In the genomic region with DNA sequence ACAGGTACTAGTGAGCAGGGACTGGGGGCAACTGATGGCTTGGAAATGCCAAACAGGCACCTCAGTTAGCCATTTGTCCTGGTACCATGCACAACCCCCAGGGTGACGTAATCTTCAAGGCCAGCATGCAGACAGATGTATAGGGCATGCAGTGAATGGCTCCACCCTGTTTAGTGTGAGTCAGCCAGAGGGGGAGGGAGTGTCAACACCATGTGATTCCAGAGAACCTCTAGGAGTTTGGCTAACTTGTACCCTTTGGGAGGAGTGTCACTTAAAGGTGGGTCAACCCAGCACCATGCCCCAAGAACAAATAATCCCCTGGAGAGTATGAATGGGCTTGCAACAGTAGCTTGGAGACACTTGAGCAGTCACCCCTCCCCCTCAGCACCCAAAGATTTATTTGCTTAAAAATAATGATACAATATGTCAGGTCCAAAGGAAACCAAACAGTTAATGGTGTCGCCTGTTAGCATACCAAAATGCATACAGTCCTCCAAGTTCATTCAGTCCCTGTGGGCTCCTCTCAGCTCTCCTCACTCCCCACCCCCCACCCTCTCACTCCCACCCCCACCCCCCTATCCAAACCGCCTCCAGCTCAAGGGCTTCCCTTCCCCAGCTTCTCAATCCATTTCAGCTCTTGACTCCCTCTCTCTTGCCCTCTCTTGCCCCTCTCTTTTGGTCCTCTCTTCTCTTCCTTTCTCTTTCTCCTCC, we compare ENCODE assay signal across 10 mouse cellular contexts. TPM values are rescaled to one million over a fixed set of nuclear protein-coding genes. Genes with fewer than 3 reads are reported as not detected.
DNase-seq lines count a peak whose midpoint lies in the region; ATAC-seq and TF ChIP-seq lines count a peak whose summit lies in the region.
"Had no signal": no experiment of that assay in that cellular context is flagged by ENCODE, and none has a peak within 500 bp of the region (broad histone marks: within the 10 kb centered on the region; RNA-seq: fewer than 3 reads in every experiment).

No protein-coding gene starts in this region.

- no peaks in the 10 kb centered on the region; the same call in 1 of the 2 replicates for H3K9me3 ChIP-seq in kidney, embryonic 16.5 days (ENCODE audit: low read length)
- H3K9me3 ChIP-seq in limb, embryonic 14.5 days (ENCODE audit: control insufficient read depth, low read length): no peaks in the 10 kb centered on the region
- no peaks in the 10 kb centered on the region for H3K9me3 ChIP-seq in midbrain, postnatal 0 days (ENCODE audit: low read length)
- H3K9me3 ChIP-seq: megakaryocyte, embryonic 14.5 days had no signal

- H3K4me1 ChIP-seq in kidney, embryonic 16.5 days (ENCODE audit: insufficient read depth, low read length): 0 out of 2 replicates have a peak, but pooled peaks cover 9% of the 10 kb centered on the region
- no peaks in the 10 kb centered on the region for H3K4me1 ChIP-seq in kidney, adult 2 months (ENCODE audit: control insufficient read depth, insufficient read depth, low read length)
- H3K4me1 ChIP-seq in limb, embryonic 14.5 days (ENCODE audit: control insufficient read depth, insufficient read depth, low read length): peaks cover 8% of the 10 kb centered on the region; the same call in 1 of the 2 replicates
- H3K4me1 ChIP-seq in midbrain, postnatal 0 days (ENCODE audit: insufficient read depth, low read length): peaks cover 7% of the 10 kb centered on the region; the same call in 1 of the 2 replicates

- TF ChIP-seq CTCF in kidney, adult 2 months (conservative IDR thresholded peaks at IDR 0.05; ENCODE audit: insufficient read depth, insufficient read length, low read depth, low read length): no peak
- TF ChIP-seq CTCF in midbrain, postnatal 0 days (IDR thresholded peaks at IDR 0.05): no peak

- peak; percentile 53; the same call in 1 of the 2 replicates for ATAC-seq in kidney, embryonic 16.5 days (ENCODE audit: low FRiP score, low TSS enrichment)
- 0 out of 2 replicates have a peak, but pooled peaks have one; percentile 27 for ATAC-seq in limb, embryonic 14.5 days (ENCODE audit: low FRiP score, low read depth)
- peak; percentile 43; the same call in 1 of the 2 replicates for ATAC-seq in megakaryocyte, adult 5-6 weeks (ENCODE audit: poor library complexity, severe bottlenecking)
- no peak for ATAC-seq in midbrain, postnatal 0 days (ENCODE audit: low FRiP score)

- H3K36me3 ChIP-seq in kidney, embryonic 16.5 days (ENCODE audit: insufficient read depth, low read length): no peaks in the 10 kb centered on the region
- H3K36me3 ChIP-seq in kidney, adult 2 months (ENCODE audit: control insufficient read depth, insufficient read depth, low read length): no peaks in the 10 kb centered on the region
- H3K36me3 ChIP-seq in limb, embryonic 14.5 days (ENCODE audit: control insufficient read depth, insufficient read depth, low read length): no peaks in the 10 kb centered on the region
- H3K36me3 ChIP-seq in midbrain, postnatal 0 days (ENCODE audit: insufficient read depth, low read length): no peaks in the 10 kb centered on the region

- H3K27me3 ChIP-seq in kidney, embryonic 16.5 days (ENCODE audit: insufficient read depth, low read length): no peaks in the 10 kb centered on the region
- no peaks in the 10 kb centered on the region for H3K27me3 ChIP-seq in kidney, adult 2 months (replicated peaks; ENCODE audit: control insufficient read depth, insufficient read depth, low read length)
- H3K27me3 ChIP-seq in limb, embryonic 14.5 days (ENCODE audit: control insufficient read depth, insufficient read depth, low read length): no peaks in the 10 kb centered on the region
- H3K27me3 ChIP-seq in midbrain, postnatal 0 days (ENCODE audit: insufficient read depth, low read length): no peaks in the 10 kb centered on the region
- H3K27me3 ChIP-seq: megakaryocyte, embryonic 14.5 days had no signal

- H3K4me3 ChIP-seq in kidney, embryonic 16.5 days (ENCODE audit: low read length): no peak overlapping the region
- H3K4me3 ChIP-seq in kidney, adult 2 months (ENCODE audit: insufficient read depth, low read depth, low read length): no peak overlapping the region
- no peak overlapping the region for H3K4me3 ChIP-seq in limb, embryonic 14.5 days (replicated peaks; ENCODE audit: low read length)
- no peak overlapping the region for H3K4me3 ChIP-seq in midbrain, postnatal 0 days (ENCODE audit: low read depth, low read length)
- H3K4me3 ChIP-seq: megakaryocyte, embryonic 14.5 days had no signal

- 42% methylated on average over 3 of the region's 3 CpGs for WGBS in kidney, embryonic 16.5 days
- WGBS in kidney, adult 2 months: 86% methylated on average over 3 of the region's 3 CpGs
- 45% methylated on average over 3 of the region's 3 CpGs for WGBS in limb, embryonic 14.5 days
- WGBS in midbrain, postnatal 0 days: 49% methylated on average over 3 of the region's 3 CpGs

- no peak for TF ChIP-seq POLR2A in kidney, adult 2 months (IDR thresholded peaks at IDR 0.05; ENCODE audit: low read depth, low read length)
- TF ChIP-seq POLR2A in limb, embryonic 14.5 days (IDR thresholded peaks at IDR 0.05; ENCODE audit: borderline replicate concordance, extremely low read depth, insufficient read depth, insufficient read length): no peak

- no peak overlapping the region for H3K9ac ChIP-seq in kidney, embryonic 16.5 days (replicated peaks; ENCODE audit: low read length)
- no peak overlapping the region for H3K9ac ChIP-seq in limb, embryonic 14.5 days (ENCODE audit: low read depth, low read length, severe bottlenecking)
- H3K9ac ChIP-seq in midbrain, postnatal 0 days (replicated peaks; ENCODE audit: low read length, poor library complexity, severe bottlenecking): no peak overlapping the region

- H3K27ac ChIP-seq in kidney, embryonic 16.5 days (ENCODE audit: low read length): no peak overlapping the region
- H3K27ac ChIP-seq in kidney, adult 2 months (ENCODE audit: insufficient read depth, low read depth, low read length): no peak overlapping the region
- H3K27ac ChIP-seq in limb, embryonic 14.5 days (replicated peaks; ENCODE audit: low read depth, low read length): no peak overlapping the region
- no peak overlapping the region for H3K27ac ChIP-seq in midbrain, postnatal 0 days (ENCODE audit: low read depth, low read length)

- H3K4me2 ChIP-seq in kidney, embryonic 16.5 days (replicated peaks; ENCODE audit: low read depth, low read length): no peak overlapping the region
- H3K4me2 ChIP-seq in limb, embryonic 14.5 days (replicated peaks; ENCODE audit: low read depth, low read length, severe bottlenecking): no peak overlapping the region
- no peak overlapping the region for H3K4me2 ChIP-seq in midbrain, postnatal 0 days (ENCODE audit: low read depth, low read length, poor library complexity, severe bottlenecking)

- DNase-seq in kidney, adult 2 months: no peak
- peak; percentile 56 for DNase-seq in MEL-GATA-1-ER (ENCODE audit: extremely low read depth, low read depth)
- DNase-seq in limb, embryonic 14.5 days (ENCODE audit: low spot score): no peak
- no peak for DNase-seq in adrenal gland, postnatal 36 days
- no peak for DNase-seq in layer of hippocampus, adult 8-10 months (ENCODE audit: low spot score in 2 of 2)
- DNase-seq in midbrain, postnatal 0 days (ENCODE audit: low spot score): no peak
- DNase-seq: kidney, adult 9 months had no signal

RNA-seq across cellular contexts. Expression of gene Myo5c, which starts 32.3 kb away (rescaled TPM):
- 4.0 and 5.0 TPM in 2 replicates for polyA plus RNA-seq in kidney, embryonic 16.5 days (2015; fragmentation: Nextera tagmentation; extraction: Ambion mirVana)
- 7.1 and 7.5 TPM in 2 replicates for polyA plus RNA-seq in kidney, adult 2 months (2012; rRNA removed)
- 0.27 and 0.52 TPM in 2 replicates for polyA plus RNA-seq in limb, embryonic 14.5 days (2012; rRNA removed)
- 0.15 and 0.23 TPM in 2 replicates for polyA plus RNA-seq in limb, embryonic 14.5 days (2014; fragmentation: Nextera tagmentation; extraction: Ambion mirVana)
- total RNA-seq in megakaryocyte, adult 5-6 weeks (2015): not detected in 2 replicates
- not detected in 2 replicates for total RNA-seq in megakaryocyte, adult 5-6 weeks (2017)
- total RNA-seq in adrenal gland, postnatal 36 days (2021): 1 to 10 TPM; 2.1 to 2.5 TPM
- total RNA-seq in layer of hippocampus, adult 8-10 months (2022): 1 to 10 TPM; 1.7 to 2.1 (median 1.9) TPM
- total RNA-seq in midbrain, postnatal 0 days (2014; rRNA removed): 0.22 and 0.61 TPM in 2 replicates
- polyA plus RNA-seq in midbrain, postnatal 0 days (2015; fragmentation: Nextera tagmentation; extraction: Ambion mirVana): 0.36 and 0.62 TPM in 2 replicates

RNA-seq across cellular contexts. Expression of gene Gnb5, which starts 41.9 kb away (rescaled TPM):
- 30.3 and 30.9 TPM in 2 replicates for polyA plus RNA-seq in kidney, embryonic 16.5 days (2015; fragmentation: Nextera tagmentation; extraction: Ambion mirVana)
- polyA plus RNA-seq in kidney, adult 2 months (2012; rRNA removed): 18.0 and 18.1 TPM in 2 replicates
- 26.9 and 27.9 TPM in 2 replicates for polyA plus RNA-seq in limb, embryonic 14.5 days (2012; rRNA removed)
- 28.0 and 28.5 TPM in 2 replicates for polyA plus RNA-seq in limb, embryonic 14.5 days (2014; fragmentation: Nextera tagmentation; extraction: Ambion mirVana)
- total RNA-seq in megakaryocyte, adult 5-6 weeks (2015): 0.51 TPM in 1 of 2 replicates, not detected in the other
- total RNA-seq in megakaryocyte, adult 5-6 weeks (2017): 0.29 TPM in 1 of 2 replicates, not detected in the other
- 10 to 100 TPM; 48.8 to 52.4 TPM for total RNA-seq in adrenal gland, postnatal 36 days (2021)
- total RNA-seq in layer of hippocampus, adult 8-10 months (2022): 100 to 1,000 TPM; 110 to 135 (median 125) TPM
- 76.9 and 79.4 TPM in 2 replicates for total RNA-seq in midbrain, postnatal 0 days (2014; rRNA removed)
- polyA plus RNA-seq in midbrain, postnatal 0 days (2015; fragmentation: Nextera tagmentation; extraction: Ambion mirVana): 97.2 and 97.5 TPM in 2 replicates

Comparison
In these comparisons a context has a peak if more than half of its experiments do, and no peak if none do; other contexts are left out.
1. RNA of gene Gnb5, which starts 41.9 kb away (total RNA-seq): 110 to 135 TPM in layer of hippocampus, adult 8-10 months, 76.9 to 79.4 TPM in midbrain, postnatal 0 days and 48.8 to 52.4 TPM in adrenal gland, postnatal 36 days; 0.29 to 0.51 TPM in megakaryocyte, adult 5-6 weeks; every median in the first group is over 10 times any median in the second.